Mouse (Mus musculus) lung, postnatal 0 days (tissue): Measurements from ENCODE around the gene Stx1b.

Source experiments
- CTCF ChIP-seq: IDR thresholded peaks from 2 replicates; pipeline ENCODE4 v1.5.1; 2016; ENCODE audit warnings: antibody characterized with exemption, mild to moderate bottlenecking
- EP300 ChIP-seq: IDR thresholded peaks from 2 replicates; pipeline ENCODE4 v1.6.1; 2016; ENCODE audit warnings: antibody characterized with exemption, mild to moderate bottlenecking, control low read depth

DNA sequence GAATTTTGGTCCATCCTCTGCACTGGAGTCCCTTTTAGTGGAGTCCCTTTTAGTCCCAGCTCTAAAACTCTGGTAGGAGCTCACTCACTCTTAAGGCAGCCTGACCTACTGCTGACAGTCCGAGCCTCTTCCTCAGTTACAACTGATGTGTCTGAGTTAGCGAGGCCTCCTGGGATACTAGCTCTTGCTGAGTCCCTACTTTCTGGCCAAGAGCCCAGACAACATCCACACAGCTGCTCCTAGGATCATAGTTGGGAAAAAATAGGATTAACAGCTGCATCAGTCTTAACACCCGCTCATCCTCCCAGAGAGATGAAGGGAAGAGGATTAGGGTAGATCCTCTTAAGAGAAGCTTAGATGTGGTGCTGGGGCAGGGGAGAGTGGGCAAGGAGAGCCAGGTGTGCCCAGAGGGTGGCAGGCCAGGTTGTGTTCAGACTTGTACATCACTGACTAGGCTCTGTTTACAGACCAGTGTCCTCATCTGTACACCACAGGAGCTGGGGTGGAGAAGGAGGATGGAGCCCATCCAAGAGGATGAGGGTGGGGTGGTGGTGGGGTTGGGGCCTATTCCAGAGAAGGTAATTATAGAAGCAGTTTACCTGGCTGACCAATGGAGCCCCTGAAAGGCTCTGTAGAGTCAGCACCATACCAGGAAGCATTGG lies 44.9 kb upstream of the Stx1b start:
- no peak for TF ChIP-seq EP300
- TF ChIP-seq CTCF = no peak
